Mouse (Mus musculus) large intestine, adult 2 months (tissue): ENCODE results near the gene Slc39a13. TPM values are rescaled to one million over a fixed set of nuclear protein-coding genes. Genes with fewer than 3 reads are reported as not detected.
A peak's percentile ranks its signal among the peaks of the same experiment; 100 is the strongest.
"Not testable (repeated sequence)": the region's sequence is repeated elsewhere in the genome, so short reads cannot be mapped to it uniquely, and the experiment has no call there.

Source experiments
- DNase-seq: peaks from one replicate; pipeline ENCODE4 v3.0.0-alpha.2; 2012; ENCODE audit warnings: low read depth, low spot score
- WGBS: fragments of 180-500 bp; shearing (Covaris S2); methylation state at CpG from one replicate; pipeline ENCODE4 v1.1.7; 2018; 5-methylcytosine and 5-hydroxymethylcytosine counted together
- polyA plus RNA-seq: library from polyadenylated mRNA; depleted of rRNA; stranded (reverse); fragments of >200 nt; gene quantifications from 2 replicates; pipeline ENCODE4 v1.2.3, GENCODE M21; 2012

The Slc39a13 gene
- polyA plus RNA-seq, 1 experiment = 21.4 TPM

DNA sequence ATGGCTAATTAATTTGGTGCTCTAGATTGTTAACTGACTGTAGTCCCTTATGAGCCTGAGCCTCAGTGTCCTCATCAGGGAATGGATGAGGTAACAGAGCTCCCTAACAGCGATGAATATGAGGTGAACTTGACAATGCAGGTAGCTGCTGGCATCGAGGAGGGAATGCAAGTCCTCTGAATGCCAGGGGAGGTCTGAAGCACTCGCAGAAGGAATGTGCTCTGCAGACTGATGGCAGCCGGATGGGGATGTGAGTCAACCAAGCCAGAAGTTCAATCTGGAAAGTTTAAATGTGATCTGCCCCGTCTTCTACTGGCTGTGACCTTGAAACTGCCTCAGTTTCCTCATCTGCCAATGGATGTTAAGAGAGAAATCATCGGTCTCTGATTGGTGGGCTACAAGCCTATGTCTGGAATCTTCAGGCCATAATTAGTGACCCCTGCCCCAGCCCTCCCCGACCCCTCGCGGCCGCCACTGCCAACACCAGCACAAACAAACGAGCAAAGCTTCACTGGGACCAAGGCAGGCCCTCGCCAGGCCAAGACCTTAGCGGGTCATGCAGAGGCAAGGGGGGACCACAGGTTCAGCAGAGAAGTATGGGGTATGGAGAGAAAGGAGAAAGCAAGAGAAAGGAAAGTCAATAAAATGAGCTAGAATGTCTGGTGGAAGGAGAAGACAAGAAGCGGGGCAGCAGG is 764 bp downstream of the Slc39a13 start:
- WGBS = 9% methylated on average over 14 of the region's 14 CpGs
- DNase-seq = no peak

DNA sequence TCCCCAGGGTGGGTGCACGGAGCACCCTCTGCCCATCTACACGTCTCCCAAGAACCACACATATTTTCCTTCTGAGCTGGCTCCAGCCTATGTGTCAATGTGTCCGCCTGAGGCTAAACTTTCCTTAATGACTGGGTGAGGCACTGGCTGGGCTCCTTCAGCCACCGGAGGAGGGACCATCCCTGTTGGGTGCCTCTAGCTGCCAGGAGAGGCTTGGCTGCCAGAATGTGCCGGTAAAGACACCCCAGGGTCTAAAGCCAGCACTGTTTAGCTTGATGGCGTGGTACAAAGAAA is 1.4 kb downstream of the Slc39a13 start:
- 27% methylated on average over 6 of the region's 6 CpGs for WGBS
- no peak for DNase-seq

DNA sequence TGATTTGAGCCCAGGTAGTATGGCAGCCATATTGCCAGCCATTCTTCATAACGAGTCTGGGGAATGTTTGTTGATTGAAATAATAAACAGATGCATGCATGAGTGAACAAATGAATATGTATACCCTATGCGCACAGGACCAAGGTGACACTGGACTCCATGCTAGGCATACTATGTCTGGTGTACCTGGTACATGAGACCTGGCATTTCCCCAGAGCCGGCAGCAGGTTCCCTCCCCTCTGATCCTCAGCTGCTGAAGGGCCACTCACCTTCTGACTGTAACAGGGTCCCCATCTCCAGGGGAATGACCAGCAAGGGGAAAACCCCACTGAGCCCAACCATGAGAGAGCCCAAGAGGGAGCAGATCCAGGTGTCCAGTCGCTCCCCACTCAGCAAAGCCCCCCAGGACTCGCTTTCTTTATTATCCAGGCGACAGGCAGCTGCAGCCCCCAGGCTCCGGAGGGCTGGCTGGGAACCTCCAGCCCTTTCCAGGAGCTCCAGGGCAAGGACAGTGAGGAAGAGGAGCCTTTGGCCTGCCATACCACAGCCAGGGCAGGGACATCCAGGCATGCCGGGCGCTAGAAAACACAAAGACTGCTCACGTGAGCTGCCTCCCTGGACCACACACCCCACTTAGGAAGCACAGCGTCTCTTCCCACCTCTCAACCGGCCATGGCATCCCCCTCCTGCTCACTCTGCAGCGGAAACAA is 1.9 kb downstream of the Slc39a13 start:
- WGBS = 61% methylated on average over 13 of the region's 13 CpGs
- no peak for DNase-seq

DNA sequence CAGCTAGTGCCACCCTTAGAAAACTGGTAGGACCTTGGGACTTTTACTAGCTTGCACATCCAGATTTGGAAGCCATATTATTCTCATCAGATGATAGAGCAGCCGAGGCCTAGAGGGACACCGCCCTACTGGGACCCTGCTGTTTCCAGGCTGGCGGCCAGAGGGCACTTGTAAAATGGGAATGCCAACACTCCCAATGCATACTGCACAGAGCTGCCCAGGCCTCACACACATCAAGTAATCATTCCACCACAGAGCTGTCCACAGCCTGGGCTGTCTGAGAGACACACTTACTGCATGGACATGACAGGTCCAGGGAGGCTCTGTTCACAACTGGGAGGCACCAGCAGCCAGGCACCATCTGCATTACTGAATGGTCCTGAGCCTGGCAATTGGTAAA is 3.8 kb downstream of the Slc39a13 start:
- DNase-seq = no peak
- 65% methylated on average over 3 of the region's 3 CpGs for WGBS

DNA sequence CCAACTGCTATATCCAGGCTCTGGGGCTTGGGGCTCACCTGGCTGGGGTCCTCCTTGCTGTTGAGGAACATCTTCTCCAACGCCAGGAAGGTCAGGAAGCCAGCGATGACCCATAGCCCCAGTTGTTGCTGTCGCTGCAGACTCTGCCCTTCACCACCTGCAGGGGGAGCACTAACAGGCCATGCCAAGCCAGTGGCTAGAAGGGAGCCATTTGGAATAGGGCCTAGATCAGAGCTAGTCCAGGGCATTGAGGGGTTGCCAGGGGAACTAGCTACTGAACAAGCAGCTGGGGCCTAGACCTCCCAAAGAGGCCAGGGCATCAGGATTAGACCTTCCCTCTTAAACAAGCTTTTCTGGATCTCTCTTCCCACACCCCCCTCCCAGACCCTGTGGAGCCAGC is 4.7 kb downstream of the Slc39a13 start:
- 59% methylated on average over 3 of the region's 3 CpGs for whole genome bisulfite sequencing
- no peak for DNase-seq

DNA sequence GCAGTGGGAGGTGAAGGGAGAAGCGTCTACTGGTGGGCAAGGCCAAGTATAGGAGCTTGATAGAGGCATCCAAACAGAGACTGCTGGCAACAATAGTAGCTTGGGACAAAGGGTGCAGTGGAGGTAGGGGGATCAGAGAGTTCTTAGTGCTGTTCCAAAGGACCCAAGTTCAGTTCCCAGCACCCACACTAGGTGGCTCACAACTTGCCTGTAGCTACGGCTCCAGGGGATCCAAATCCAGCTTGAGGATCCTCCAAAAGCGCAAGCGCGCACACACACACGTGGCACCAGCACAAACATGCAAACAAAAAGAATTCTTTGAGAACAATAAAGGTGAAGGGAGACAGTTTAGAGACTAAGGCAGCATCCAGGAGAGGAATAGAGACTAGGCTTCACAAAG is 6.0 kb downstream of the Slc39a13 start:
- WGBS = 87% methylated on average over 6 of the region's 6 CpGs

DNA sequence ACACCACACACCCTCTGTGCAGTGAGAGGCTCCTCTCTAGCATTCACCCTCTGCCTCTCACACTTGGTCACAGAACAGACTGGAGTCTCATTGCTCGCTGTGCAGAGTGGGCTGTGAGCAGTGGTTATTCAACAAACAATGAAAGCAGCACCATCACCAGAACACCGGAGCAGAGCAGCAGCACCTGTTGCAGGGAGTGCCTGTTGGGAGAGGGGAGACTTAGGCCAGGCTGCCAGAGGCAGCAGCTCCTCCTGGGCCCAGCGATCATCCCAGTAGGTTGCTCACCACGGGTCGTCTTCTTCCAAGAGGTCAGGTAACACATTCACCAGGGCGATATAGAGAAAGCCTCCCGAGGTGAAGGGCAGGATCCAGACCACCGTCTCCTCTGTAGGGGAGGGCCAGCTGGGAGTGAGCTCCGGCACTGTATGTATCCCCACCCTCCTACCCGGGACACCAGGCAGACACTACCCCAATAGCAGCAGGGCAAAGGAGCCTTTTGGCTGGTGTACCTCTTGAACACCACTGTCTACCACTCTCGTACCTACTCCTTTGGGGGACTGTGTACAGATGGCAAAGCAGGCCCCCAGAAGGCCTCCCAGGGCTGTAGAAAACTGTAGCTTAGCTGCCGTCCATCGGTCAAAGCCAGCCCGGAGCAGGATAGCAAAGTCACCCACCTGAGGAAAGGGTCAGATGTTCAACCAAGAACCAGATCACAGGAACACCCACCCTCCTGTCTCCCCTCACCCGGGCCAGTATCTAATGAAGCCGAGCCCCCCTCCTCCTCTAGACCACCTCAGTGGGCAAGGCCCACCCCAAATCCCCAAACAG is 7.2 kb downstream of the Slc39a13 start:
- WGBS = 88% methylated on average over 16 of the region's 16 CpGs
- DNase-seq = no peak

More for the DNA sequence above, 6.0 kb downstream of the Slc39a13 start:
- no peak for DNase-seq

DNA sequence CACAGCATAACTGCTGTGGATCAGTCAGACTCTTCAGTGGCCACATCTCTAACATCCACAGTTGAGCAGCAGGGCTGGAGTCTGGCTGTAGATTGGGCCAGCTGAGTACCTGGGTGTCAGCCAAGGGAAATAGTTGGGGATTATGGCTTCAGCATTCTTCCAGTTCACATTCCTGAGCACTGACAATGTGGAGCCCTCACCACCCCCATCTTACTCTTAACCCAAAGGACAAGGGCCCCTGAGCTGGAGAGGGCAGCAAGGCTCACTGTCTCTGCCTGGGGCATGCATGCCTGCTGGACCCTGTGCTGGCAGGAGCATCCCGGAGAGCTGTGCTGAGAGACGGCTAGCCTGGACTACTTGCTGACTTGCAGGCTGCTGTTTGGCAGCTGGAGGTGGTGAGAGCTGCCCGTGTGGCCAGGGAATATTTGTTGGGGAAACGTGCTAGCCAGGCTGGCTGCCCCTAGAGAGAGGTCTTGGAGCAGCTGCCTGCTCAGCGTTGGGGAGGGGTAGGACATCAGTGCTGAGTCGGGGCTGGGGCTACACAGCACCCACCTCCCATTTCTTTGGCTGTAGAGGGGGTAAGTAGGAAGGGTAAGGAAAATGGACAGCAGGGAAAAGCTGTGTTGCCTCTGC is 8.3 kb downstream of the Slc39a13 start:
- 73% methylated on average over 6 of the region's 6 CpGs for WGBS
- no peak for DNase-seq

DNA sequence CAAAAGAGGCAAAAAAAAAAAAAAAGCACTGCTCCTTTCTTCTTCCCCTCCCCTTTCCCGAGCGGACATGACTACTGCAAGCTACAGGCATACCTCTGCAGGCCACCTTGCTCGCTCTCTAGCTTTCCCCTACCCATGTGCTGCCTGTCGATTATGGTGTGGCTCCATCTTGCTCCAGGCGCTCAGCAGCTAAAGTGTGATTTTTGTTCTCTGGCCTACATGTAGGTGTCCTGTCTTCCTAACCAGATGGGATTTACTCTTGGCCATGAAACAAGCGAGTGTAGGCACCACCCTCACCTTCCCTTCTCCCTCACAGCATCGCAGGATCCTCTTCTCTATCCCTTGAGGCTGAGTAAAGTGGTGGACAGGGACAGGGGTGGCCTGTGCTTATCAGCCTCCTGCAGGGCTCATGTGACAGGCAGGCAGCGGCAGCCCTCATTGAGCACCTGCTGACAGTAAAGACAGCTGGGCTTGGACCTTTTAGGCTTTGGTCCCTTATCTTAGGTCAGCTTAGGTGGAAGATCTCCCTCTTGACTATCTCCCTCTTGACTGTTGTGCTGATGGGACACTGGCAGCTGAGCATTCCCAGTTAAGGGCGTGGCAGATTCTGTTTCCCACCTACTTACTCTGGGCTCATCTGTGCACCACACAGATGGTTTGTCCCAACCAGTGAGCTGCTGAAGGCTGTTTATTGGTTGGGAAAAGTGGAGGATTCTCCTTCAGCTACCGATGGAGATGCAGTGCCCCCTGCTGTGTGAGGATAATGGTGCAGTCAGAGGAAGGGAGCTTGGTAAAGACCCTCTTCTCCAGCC is 9.5 kb downstream of the Slc39a13 start:
- DNase-seq = no peak
- 78% methylated on average over 10 of the region's 10 CpGs for WGBS

DNA sequence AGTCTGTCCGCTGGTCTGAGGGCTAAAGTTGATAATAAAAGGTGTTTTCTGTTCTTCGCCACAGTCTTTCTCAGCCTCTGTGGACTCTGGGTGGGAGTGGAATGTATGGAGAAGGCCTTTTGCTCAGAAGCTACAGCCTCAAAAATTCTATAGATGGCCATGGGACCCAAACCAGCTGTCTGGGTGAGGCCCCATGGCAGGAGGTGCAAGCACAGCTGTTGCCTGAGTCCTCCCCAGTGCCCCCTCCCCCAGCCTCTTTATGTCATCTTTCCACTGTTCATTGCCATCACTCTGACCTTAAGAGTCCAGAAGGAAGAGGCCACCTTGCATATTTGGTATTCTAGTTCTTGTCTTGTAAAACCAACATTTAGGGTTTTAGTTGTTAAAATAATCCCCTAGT is 10.8 kb downstream of the Slc39a13 start:
- WGBS = 98% methylated on average over 2 of the region's 2 CpGs
- DNase-seq = no peak

DNA sequence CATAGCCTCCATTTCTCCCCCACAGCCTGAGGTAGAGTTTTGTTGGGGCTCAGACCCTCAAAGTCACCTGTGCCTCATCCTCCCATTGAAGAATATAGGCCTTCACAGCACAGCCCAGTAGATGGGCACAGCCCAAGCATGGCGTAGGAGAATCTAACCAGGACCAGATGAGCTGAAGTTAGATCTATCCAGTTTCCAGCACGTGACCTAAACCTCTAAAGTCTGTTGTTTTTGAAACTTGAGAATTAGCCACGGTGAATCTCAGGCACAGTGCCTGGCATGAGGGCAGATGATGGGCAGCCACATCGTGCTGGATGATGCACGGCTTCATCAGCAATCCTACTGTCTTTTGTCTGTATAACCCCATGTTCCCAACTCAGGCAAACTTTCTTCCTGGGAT is 11.8 kb downstream of the Slc39a13 start:
- no peak for DNase-seq
- 94% methylated on average over 5 of the region's 5 CpGs for WGBS

DNA sequence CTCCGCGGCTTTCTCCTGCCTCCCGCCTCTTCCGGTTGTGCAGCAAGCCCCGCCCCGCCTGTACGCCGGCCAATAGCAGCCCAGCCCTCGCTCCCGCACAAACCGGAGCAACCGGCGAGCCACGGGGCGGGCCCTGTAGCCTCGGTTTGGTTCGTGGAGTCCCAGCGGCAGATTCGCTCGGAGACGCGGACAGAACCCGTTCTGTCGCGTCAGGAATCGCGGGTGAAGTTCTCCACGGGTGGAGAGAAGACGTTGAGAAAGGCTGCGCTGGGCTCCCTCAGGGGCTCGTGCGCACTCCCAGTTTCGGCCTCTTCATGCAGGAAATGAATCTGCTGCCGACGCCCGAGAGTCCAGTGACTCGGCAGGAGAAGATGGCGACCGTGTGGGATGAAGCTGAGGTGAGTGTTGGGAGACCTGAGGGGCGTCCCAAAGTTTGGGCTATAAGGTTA is 16.3 kb downstream of the Slc39a13 start, which contains the start of gene Psmc3:
TSS of gene Psmc3 (plus strand) at position 76 of the 449 bp plus-strand sequence.
- 1% methylated on average over 40 of the region's 40 CpGs for WGBS
- peak; percentile 78 for DNase-seq

DNA sequence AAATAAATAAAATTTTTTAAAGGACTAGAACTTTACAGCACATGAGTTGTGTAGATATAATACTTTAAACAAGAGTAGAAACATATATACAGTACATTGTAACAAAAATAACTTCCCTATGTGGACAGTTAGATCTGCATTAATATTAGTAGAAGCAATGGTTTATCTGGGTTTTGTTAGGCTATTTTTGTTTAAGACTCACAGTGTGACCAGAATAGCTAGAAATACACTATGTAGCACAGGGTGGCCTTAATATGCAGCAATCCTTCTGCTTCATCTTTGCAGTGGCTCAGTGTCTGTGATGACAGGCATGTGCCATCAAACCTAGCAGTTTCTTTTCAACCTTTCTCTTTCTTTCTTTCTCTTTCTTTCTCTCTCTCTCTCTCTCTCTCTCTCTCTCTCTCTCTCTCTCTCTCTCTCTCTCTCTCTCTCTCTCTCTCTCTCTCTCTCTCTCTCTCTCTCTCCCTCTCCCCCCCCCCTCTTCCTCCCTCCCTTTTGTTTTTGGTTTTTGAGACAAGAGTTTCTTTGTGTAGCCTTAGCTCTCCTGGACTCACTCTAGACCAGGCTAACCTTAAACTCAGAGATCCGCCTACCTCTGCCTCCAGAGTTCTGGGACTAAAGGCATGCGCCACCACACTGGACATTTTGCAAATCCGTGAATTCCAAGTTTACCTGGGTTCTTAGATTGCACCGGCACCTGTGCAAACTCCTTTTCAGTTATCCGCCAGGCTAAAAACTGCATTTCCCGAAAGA is 16.9 kb downstream of the Slc39a13 start:
- no peak for DNase-seq
- 0% methylated on average over 6 of the region's 6 CpGs for WGBS

DNA sequence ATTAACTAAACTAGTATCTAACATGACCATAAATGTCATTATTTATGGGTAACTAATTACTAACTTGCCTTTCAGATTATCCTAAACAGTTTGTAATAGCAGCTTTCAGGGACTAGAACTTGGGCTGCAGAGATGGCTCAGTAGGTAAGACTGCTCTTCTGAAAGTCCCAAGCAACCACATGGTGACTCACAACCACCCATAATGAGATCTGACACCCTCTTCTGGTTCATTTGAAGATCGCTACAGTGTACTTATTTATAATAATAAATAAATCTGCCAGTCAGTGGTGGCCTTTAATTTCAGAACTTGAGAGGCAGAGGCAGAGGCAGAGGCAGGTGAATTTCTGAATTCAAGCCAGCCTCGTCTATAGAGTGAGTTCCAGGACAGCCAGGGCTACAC is 17.5 kb downstream of the Slc39a13 start:
- DNase-seq = no peak
- WGBS = 31% methylated on average over 2 of the region's 2 CpGs

DNA sequence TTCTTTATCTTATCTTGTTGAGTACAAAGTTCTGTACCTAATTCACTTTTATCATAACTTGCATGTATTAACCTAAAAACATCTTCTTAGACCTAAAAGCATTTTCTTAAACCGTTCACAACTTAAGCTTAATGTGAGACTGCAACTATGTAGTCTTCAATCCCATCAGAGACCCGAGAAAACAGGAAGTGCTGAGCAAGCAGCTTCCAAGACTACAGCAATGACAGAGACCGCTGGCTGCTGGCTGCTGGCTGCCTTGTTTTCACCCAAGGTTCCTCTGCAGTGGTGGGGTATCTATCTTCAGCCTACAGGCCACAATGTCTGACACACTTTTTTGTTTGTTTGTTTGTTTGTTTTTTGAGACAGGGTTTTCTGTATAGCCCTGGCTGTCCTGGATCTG is 18.3 kb downstream of the Slc39a13 start:
- no peak for DNase-seq
- 76% methylated on average over 3 of the region's 3 CpGs for whole genome bisulfite sequencing

DNA sequence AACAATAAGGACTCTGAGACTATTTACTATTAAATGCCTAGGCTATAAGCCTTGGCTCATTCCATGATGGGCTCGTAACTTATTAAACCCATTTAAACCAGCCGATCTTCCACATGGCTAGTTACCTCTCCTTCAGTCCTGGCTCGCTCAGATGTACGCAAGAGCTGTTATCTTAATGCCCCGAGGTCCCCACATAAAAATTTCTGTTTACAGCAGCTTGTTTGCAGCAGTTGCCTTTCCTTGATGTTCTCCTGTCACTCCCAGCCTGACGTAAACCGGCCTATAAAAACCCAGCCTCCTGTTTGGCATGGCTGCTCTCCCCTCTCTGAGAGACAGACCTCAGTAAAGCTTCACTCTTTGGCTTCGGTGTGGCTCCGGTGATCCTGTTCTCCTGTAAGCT is 22.9 kb downstream of the Slc39a13 start:
- 33% methylated on average over 9 of the region's 9 CpGs for WGBS

DNA sequence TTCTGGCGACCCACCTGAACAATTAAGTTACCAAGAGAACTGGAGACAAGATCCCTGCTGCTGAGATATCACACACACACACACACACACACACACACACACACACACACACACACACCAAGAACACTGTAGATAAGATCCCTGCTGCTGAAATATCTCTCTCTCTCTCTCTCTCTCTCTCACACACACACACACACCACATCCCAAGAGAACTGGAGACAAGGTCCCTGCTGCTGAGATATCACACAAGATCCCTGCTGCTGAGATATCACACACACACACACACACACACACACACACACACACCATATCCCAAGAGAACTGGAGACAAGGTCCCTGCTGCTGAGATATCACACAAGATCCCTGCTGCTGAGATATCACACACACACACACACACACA is 24.4 kb downstream of the Slc39a13 start:
- not testable (repeated sequence) for DNase-seq
- 85% methylated on average over 1 of the region's 1 CpGs for WGBS

More for the DNA sequence above, 22.9 kb downstream of the Slc39a13 start:
- no peak for DNase-seq

DNA sequence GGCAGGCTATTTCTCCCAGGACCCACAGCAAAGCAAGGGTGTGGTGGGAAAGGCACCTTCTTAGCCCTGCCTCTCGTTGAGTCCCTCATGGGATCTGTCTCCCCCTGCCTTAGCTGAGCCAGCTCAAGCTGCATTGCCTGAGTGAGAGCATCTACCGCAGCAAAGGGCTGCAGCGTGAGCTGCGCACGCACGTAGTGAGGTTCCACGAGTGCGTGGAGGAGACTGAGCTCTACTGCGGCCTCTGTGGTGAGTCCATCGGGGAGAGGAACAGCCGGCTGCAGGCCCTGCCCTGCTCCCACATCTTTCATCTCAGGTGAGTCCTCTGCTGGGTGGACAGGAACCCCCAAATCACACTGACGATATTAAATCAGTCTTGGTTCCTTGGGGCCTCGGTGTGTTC is 25.5 kb downstream of the Slc39a13 start:
- 79% methylated on average over 13 of the region's 13 CpGs for WGBS
- DNase-seq = no peak
